Mouse (Mus musculus) MEL (cell line): ENCODE data around the gene Pard3b. TPM values are rescaled to one million over a fixed set of nuclear protein-coding genes. Genes with fewer than 3 reads are reported as not detected.

Experiments
- DNase-seq: peaks from one replicate; pipeline ENCODE4 v3.0.0; 2011; ENCODE audit warnings: low read depth, low spot score
- H3K27ac ChIP-seq: 2 replicates; pipeline ENCODE4 v1.5.1; 2012; ENCODE audit warnings: low read depth, mild to moderate bottlenecking, control low read depth, low read length, moderate library complexity; ENCODE audit not compliant: control insufficient read depth
- H3K27me3 ChIP-seq, 2 experiments: fragments of 150-350 bp in 1 of 2; sonication (generic) in 1 of 2; 2 replicates each; pipeline ENCODE4 v1.6.1; 2012; ENCODE audit warnings: low read length in 2 of 2, mild to moderate bottlenecking in 2 of 2, improper control_type of control experiment in 1 of 2, moderate library complexity in 1 of 2; ENCODE audit not compliant: insufficient read depth in 2 of 2, control insufficient read depth in 1 of 2
- H3K36me3 ChIP-seq, 2 experiments: 2 replicates each; pipeline ENCODE4 v1.6.1; 2012 to 2014; ENCODE audit warnings: low read length in 2 of 2, improper control_type of control experiment in 1 of 2, inconsistent platforms in 1 of 2, mild to moderate bottlenecking in 1 of 2; ENCODE audit not compliant: insufficient read depth in 2 of 2, control insufficient read depth in 1 of 2
- H3K4me1 ChIP-seq, 2 experiments: fragments of 150-350 bp in 1 of 2; sonication (generic) in 1 of 2; 2 replicates each; pipeline ENCODE4 v1.6.1; 2012; ENCODE audit warnings: low read length in 2 of 2, improper control_type of control experiment in 1 of 2, mild to moderate bottlenecking in 1 of 2; ENCODE audit not compliant: insufficient read depth in 2 of 2, control insufficient read depth in 1 of 2
- H3K4me3 ChIP-seq, 2 experiments: fragments of 150-350 bp in 1 of 2; sonication (generic) in 1 of 2; 2 replicates each; pipeline ENCODE4 v1.5.1; 2012; ENCODE audit warnings: low read depth in 2 of 2, low read length in 2 of 2, mild to moderate bottlenecking in 2 of 2, moderate library complexity in 2 of 2, control low read depth in 1 of 2, improper control_type of control experiment in 1 of 2; ENCODE audit not compliant: control insufficient read depth in 1 of 2, insufficient read depth in 1 of 2
- H3K79me2 ChIP-seq: 2 replicates; pipeline ENCODE4 v1.6.1; 2012; ENCODE audit warnings: mild to moderate bottlenecking, low read length, moderate library complexity; ENCODE audit not compliant: control insufficient read depth, poor library complexity, insufficient read depth
- H3K9ac ChIP-seq: 2 replicates; pipeline ENCODE4 v1.6.1; 2012; ENCODE audit warnings: low read depth, mild to moderate bottlenecking, control low read depth, low read length, moderate library complexity; ENCODE audit not compliant: control insufficient read depth, poor library complexity, severe bottlenecking
- H3K9me3 ChIP-seq: fragments of 150-350 bp; sonication (generic); replicated peaks from 2 replicates; pipeline ENCODE4 v1.6.1; 2012; ENCODE audit warnings: mild to moderate bottlenecking, low read length, improper control_type of control experiment, moderate library complexity; ENCODE audit not compliant: insufficient read depth
- CHD1 ChIP-seq: IDR thresholded peaks from 2 replicates; pipeline ENCODE4 v1.6.1; 2012; ENCODE audit warnings: low read depth, mild to moderate bottlenecking, inconsistent platforms, low read length, improper control_type of control experiment
- ELF1 ChIP-seq: IDR thresholded peaks from 2 replicates; pipeline ENCODE4 v1.6.1; 2014; ENCODE audit warnings: low read depth, mild to moderate bottlenecking, inconsistent platforms, low read length, improper control_type of control experiment, moderate library complexity
- HCFC1 ChIP-seq: IDR thresholded peaks from 2 replicates; pipeline ENCODE4 v1.6.1; 2012; ENCODE audit warnings: low read depth, mild to moderate bottlenecking, inconsistent platforms, low read length, improper control_type of control experiment, moderate library complexity
- MEF2A ChIP-seq: IDR thresholded peaks from 2 replicates; pipeline ENCODE4 v1.6.1; 2014; ENCODE audit warnings: low read depth, mild to moderate bottlenecking, inconsistent platforms, low read length, improper control_type of control experiment; ENCODE audit not compliant: poor library complexity, insufficient replicate concordance, severe bottlenecking; ENCODE audit errors: extremely low read depth
- NELFE ChIP-seq: IDR thresholded peaks from 2 replicates; pipeline ENCODE4 v1.6.1; 2011; ENCODE audit warnings: low read depth, low read length, improper control_type of control experiment
- NRF1 ChIP-seq: IDR thresholded peaks from 2 replicates; pipeline ENCODE4 v1.6.1; 2014; ENCODE audit warnings: low read depth, mild to moderate bottlenecking, inconsistent platforms, low read length, improper control_type of control experiment, moderate library complexity; ENCODE audit not compliant: poor library complexity, insufficient read depth, severe bottlenecking
- POLR2AphosphoS5 ChIP-seq: IDR thresholded peaks from 2 replicates; pipeline ENCODE4 v1.6.1; 2012; ENCODE audit warnings: low read depth, borderline replicate concordance, mild to moderate bottlenecking, inconsistent platforms, low read length, moderate library complexity, mixed read lengths
- RAD21 ChIP-seq: IDR thresholded peaks from 2 replicates; pipeline ENCODE4 v1.6.1; 2011; ENCODE audit warnings: mild to moderate bottlenecking, low read depth, low read length, improper control_type of control experiment
- SMC3 ChIP-seq: IDR thresholded peaks from 2 replicates; pipeline ENCODE4 v1.6.1; 2011; ENCODE audit warnings: low read depth, low read length, improper control_type of control experiment
- TAL1 ChIP-seq: IDR thresholded peaks from 2 replicates; pipeline ENCODE4 v1.6.1; 2012; ENCODE audit warnings: mild to moderate bottlenecking, inconsistent platforms, low read length, moderate library complexity, mixed read lengths
- UBTF ChIP-seq: IDR thresholded peaks from 2 replicates; pipeline ENCODE4 v1.6.1; 2012; ENCODE audit warnings: low read depth, mild to moderate bottlenecking, inconsistent platforms, low read length, improper control_type of control experiment, moderate library complexity, borderline replicate concordance; ENCODE audit not compliant: insufficient read depth
- USF2 ChIP-seq, 2 experiments: IDR thresholded peaks; 2 replicates each; pipeline ENCODE4 v1.6.1; 2011 to 2012; ENCODE audit warnings: improper control_type of control experiment in 2 of 2, low read length in 2 of 2, borderline replicate concordance in 1 of 2, inconsistent platforms in 1 of 2, low read depth in 1 of 2, mild to moderate bottlenecking in 1 of 2; ENCODE audit not compliant: insufficient read depth in 1 of 2
- ZKSCAN1 ChIP-seq: IDR thresholded peaks from 2 replicates; pipeline ENCODE4 v1.6.1; 2012; ENCODE audit warnings: low read depth, mild to moderate bottlenecking, inconsistent platforms, low read length, improper control_type of control experiment, moderate library complexity
- ZMIZ1 ChIP-seq: IDR thresholded peaks from 2 replicates; pipeline ENCODE4 v1.6.1; 2012; ENCODE audit warnings: low read depth, mild to moderate bottlenecking, inconsistent platforms, low read length, improper control_type of control experiment, moderate library complexity
- ZNF384 ChIP-seq: IDR thresholded peaks from 2 replicates; pipeline ENCODE4 v1.6.1; 2012; ENCODE audit warnings: low read depth, mild to moderate bottlenecking, inconsistent platforms, low read length, improper control_type of control experiment
- polyA plus RNA-seq, 2 experiments: library from polyadenylated mRNA; stranded (reverse) in 1 of 2; unstranded in 1 of 2; fragments of >175 nt in 1 of 2; fragments of >200 nt in 1 of 2; gene quantifications; 2 replicates each; pipeline versions ENCODE4 v1.2.1 to v1.2.4; 2012; ENCODE audit warnings: low replicate concordance in 2 of 2, low read depth in 1 of 2; ENCODE audit not compliant: insufficient read length in 2 of 2, insufficient read depth in 1 of 2, missing spikeins in 1 of 2
- total RNA-seq: library from RNA; depleted of rRNA; stranded (reverse); fragments of 300-350 nt; gene quantifications from 2 replicates; pipeline ENCODE4 v1.2.3, GENCODE M21; 2012

The Pard3b gene
- total and polyA plus RNA-seq, 3 experiments = not detected

DNA sequence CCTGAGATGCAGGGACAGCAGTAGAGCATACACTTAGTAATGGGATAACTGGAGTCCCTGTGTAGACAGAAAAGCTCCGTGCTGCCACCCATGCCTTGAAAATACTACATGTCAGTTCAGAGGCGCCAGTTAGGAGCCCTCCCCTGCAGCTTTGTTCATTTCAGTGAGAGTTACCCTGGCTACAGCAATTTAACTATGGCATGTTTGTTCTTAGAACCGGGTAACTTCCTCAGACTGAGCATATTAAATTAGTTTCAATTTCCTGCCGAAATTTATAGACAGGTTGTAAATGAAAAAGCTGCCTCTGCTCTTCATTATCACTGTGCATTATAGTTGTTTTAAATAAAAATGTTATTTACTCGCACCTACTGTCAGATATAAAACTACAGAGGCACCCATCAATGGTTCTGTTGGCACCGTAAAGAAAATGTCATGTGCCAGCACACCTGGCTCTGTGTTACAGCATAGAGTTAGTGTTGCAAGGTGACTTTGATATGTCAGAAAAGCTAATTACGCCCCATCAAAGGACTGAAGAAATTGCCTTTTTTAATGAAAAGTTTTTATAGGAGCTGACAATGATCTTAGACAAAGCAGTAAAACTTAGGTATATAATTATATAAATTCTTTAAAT is 289.6 kb downstream of the Pard3b start:
- TF ChIP-seq ZKSCAN1 (no peak), CHD1 (no peak), RAD21 (no peak), TAL1 (no peak), HCFC1 (no peak), NRF1 (no peak), ZNF384 (no peak)
- no peaks in the 10 kb centered on the region for H3K4me1 ChIP-seq
- DNase-seq = no peak
- no peaks in the 10 kb centered on the region for H3K9me3 ChIP-seq
- no peaks in the 10 kb centered on the region for H3K79me2 ChIP-seq
- no peak overlapping the region for H3K4me3 ChIP-seq
- no peak overlapping the region for H3K27ac ChIP-seq
- no peaks in the 10 kb centered on the region for H3K36me3 ChIP-seq
- no peak overlapping the region for H3K9ac ChIP-seq
- no peaks in the 10 kb centered on the region for H3K27me3 ChIP-seq

DNA sequence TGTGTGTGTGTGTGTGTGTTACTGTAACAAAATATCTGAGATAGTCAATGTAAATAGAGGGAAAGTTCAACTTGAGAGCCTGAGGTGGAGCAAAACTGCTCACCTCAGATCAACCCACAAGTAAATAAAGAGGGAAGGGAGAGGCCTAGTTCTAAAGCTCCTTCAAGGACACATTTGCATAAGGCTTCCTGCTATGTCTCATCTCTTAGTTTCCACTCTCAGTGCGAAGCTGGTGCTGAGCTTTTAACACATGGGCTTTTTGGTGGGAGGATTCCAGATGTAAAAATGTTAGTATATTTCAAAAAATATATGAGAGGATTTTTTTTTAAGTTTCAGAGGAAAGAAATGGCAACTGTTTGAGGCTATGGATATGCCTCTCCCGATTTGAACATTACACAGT is 294.9 kb downstream of the Pard3b start:
- Histone ChIP-seq H3K79me2 (no peaks in the 10 kb centered on the region), H3K4me1 (no peaks in the 10 kb centered on the region), H3K27ac (no peak overlapping the region), H3K27me3 (no peaks in the 10 kb centered on the region), H3K9me3 (no peaks in the 10 kb centered on the region), H3K4me3 (no peak overlapping the region), H3K36me3 (no peaks in the 10 kb centered on the region), H3K9ac (no peak overlapping the region)
- no peak for DNase-seq
- no peak for TF ChIP-seq ELF1
- no peak for TF ChIP-seq UBTF

DNA sequence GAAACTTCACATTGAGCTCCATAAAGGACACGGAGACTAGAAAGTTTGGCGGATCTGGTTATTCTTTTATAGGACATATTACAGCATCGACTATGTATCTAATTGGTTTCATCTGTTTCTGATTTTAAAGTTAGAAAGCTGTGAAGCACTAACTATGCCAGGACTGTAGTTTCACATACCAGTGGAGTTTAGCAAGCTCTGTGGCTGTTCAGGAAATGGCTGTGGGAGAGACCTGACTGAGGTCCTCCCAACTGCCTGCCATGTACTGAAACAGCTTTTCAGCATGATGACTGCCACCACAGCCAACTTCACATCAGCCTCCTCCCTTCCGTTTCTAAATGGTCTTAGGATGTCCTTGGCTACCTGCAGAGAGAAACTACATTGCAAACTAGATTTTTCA is 296.1 kb downstream of the Pard3b start:
- H3K36me3 ChIP-seq = no peaks in the 10 kb centered on the region
- no peaks in the 10 kb centered on the region for H3K27me3 ChIP-seq
- H3K4me1 ChIP-seq = no peaks in the 10 kb centered on the region
- no peak for TF ChIP-seq NELFE
- no peak for TF ChIP-seq USF2 (IDR thresholded peaks at IDR 0.05; ENCODE audit: borderline replicate concordance in 1 of 2, insufficient read depth in 1 of 2, low read depth in 1 of 2, low read length in 2 of 2)
- TF ChIP-seq ZMIZ1 = no peak
- TF ChIP-seq HCFC1 = no peak
- TF ChIP-seq ZKSCAN1 = no peak
- no peak for TF ChIP-seq SMC3
- no peak for TF ChIP-seq POLR2AphosphoS5
- no peak for TF ChIP-seq MEF2A
- no peak for DNase-seq
- H3K27ac ChIP-seq = no peak overlapping the region
- H3K79me2 ChIP-seq = no peaks in the 10 kb centered on the region
- no peak overlapping the region for H3K4me3 ChIP-seq
- no peak overlapping the region for H3K9ac ChIP-seq
- no peaks in the 10 kb centered on the region for H3K9me3 ChIP-seq
